Mouse (Mus musculus): ENCODE results near the gene Olfr649. TPM values are rescaled to one million over a fixed set of nuclear protein-coding genes. Genes with fewer than 3 reads are reported as not detected.

Olfr649 gene
- total RNA-seq (2021) = not detected

- no peak for DNase-seq (ENCODE audit: extremely low spot score in 1 of 2, low spot score in 1 of 2)
Observed at GRCm38 (mm10) chr7:104195885-104196284, at the start of gene Olfr649. Olfr649 (minus strand) TSS chr7:104195985.

GRCm38 (mm10) chr7:104244287-104245181 is 48.7 kb upstream of the Olfr649 start, which contains the start of gene Trim34a:
Trim34a (plus strand) TSS chr7:104244457.
- DNase-seq (ENCODE audit: extremely low spot score in 1 of 2, low spot score in 1 of 2) = peak in 1 of 2 experiments; percentile 3

DNA sequence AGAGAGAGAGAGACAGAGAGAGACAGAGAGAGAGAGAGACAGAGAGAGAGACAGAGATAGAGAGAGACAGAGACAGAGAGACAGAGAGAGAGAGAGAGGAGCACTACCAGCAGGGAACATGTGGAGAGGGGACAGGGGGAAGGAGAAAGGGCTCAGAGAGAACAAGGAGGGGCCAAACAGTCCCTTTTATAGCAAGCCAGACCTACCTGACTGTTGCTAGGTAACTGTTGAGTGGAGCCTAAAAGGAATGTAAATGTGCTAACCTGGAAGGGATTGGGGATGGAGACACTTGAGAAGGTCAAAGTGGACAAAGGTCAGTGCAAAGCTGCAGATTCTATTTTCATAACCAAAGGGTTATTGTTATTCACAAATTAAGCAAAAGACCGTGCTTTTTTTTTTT is 47.8 kb upstream of the Olfr649 start:
- no peak for DNase-seq (ENCODE audit: extremely low spot score in 1 of 2, low spot score in 1 of 2)

GRCm38 (mm10) chr7:104240857-104241256 is 45.1 kb upstream of the Olfr649 start:
- DNase-seq (ENCODE audit: extremely low spot score in 1 of 2, low spot score in 1 of 2) = no peak

GRCm38 (mm10) chr7:104231203-104231602 is 35.4 kb upstream of the Olfr649 start:
- DNase-seq (ENCODE audit: extremely low spot score in 1 of 2, low spot score in 1 of 2) = peak in 1 of 2 experiments; percentile 17

GRCm38 (mm10) chr7:104218701-104219569 is 23.1 kb upstream of the Olfr649 start, which contains the start of gene Trim6:
Trim6 (plus strand) TSS chr7:104218793.
- peak in 1 of 2 experiments; percentile 10 for DNase-seq (ENCODE audit: extremely low spot score in 1 of 2, low spot score in 1 of 2)

DNA sequence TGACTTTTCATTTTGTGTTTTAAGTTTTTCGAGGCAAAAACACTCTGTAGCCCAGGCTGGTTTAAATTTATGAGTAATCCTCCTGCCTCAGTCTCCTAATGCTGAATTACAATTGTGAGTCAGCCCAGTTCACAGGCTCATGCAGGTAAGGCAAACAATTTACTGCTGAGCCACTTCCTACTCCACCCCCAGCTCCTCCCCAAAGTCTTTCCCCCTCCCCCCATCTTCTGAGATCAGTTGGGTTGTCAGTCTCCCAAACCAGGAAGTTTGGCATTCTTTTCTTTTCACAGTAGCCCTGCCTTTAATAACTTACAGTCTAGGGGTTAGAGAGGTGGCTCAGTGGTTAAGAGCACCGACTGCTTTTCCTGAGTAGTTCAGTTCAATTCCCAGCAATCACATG is 22.1 kb upstream of the Olfr649 start:
- DNase-seq (ENCODE audit: extremely low spot score in 1 of 2, low spot score in 1 of 2) = no peak

GRCm38 (mm10) chr7:104216011-104216535 is 20.3 kb upstream of the Olfr649 start:
- no peak for DNase-seq (ENCODE audit: extremely low spot score in 1 of 2, low spot score in 1 of 2)

- DNase-seq (ENCODE audit: extremely low spot score in 1 of 2, low spot score in 1 of 2) = no peak
Observed at GRCm38 (mm10) chr7:104206197-104206596, 10.4 kb upstream of the Olfr649 start.

DNA sequence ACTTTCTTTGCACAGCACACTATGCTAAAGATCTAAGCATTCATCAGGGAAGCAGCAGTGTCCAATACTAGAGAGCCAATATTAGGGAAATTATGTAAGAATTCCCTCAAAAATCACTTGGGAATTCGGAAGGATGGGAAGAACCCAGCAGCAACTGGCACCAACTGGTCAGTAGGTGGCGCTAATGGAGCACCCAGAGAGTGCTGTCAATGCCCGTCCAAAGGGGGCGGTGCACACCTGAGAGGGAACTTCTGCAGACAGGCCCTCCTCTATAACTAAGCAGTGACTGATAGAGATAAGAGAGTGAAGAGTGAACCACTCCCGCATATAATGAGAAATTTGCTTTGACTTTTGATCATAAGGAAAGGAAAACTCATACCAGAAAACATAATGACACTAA is 4.0 kb upstream of the Olfr649 start:
- peak; percentile 13 to 65 for DNase-seq (ENCODE audit: extremely low spot score in 1 of 2, low spot score in 1 of 2)

GRCm38 (mm10) chr7:104191275-104191674 is 4.5 kb downstream of the Olfr649 start:
- no peak for DNase-seq (ENCODE audit: extremely low spot score in 1 of 2, low spot score in 1 of 2)

- no peak for DNase-seq (ENCODE audit: extremely low spot score in 1 of 2, low spot score in 1 of 2)
Observed at GRCm38 (mm10) chr7:104183292-104183691, 12.5 kb downstream of the Olfr649 start, which contains the start of gene Olfr648. Olfr648 (minus strand) TSS chr7:104183392.

- no peak for DNase-seq (ENCODE audit: extremely low spot score in 1 of 2, low spot score in 1 of 2)
Observed at GRCm38 (mm10) chr7:104179074-104179473, 16.7 kb downstream of the Olfr649 start.

DNA sequence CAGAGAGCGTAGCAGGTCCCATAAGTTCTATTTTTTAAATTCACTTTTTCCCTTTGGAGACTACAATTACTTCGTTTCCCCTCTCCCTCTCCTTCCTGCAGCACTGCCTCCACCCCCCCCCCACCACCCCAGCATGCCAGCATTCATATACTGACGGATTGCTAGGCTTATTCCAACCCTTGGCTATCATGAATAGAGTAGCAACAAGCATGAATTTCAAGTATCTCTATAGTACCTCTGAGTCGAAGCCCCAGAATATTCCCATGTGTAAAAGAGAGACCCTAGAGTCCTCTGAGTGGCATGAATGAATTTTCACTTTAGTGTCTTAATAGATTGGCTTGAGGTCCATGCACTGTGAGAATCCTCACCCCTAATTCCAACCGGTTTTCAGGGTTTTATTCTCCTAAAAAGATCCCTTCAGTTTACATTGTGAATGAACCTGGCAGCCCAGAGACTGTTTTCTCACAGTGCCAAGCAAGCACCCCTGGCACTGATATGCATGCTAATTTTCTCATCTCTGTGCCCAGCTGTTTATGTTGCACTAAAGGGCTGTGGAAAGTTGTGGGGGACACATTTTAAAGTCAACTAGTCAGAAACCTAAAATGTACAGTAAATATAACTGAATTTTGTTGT is 17.2 kb downstream of the Olfr649 start:
- no peak for DNase-seq (ENCODE audit: extremely low spot score in 1 of 2, low spot score in 1 of 2)

DNA sequence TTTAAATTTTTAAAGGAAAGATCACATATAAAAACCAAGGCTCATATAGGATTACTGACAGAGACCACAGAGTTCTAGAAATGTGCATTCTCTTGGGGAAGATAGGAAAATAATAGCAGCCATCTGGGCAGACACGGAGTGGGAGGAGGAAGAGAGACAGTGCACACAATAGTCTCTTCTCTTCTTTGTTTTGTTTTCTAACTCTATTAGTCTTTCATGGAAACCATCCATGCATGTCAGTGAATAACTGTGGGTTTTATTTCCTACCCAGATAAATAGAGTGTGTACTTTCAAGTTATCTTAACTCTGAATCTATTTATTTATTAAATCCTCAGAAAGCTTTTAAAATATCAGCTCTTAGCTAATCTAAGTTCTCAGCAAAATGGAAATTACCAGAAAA is 20.7 kb downstream of the Olfr649 start:
- no peak for DNase-seq (ENCODE audit: extremely low spot score in 1 of 2, low spot score in 1 of 2)

- no peak for DNase-seq (ENCODE audit: extremely low spot score in 1 of 2, low spot score in 1 of 2)
Observed at GRCm38 (mm10) chr7:104169634-104170204, 26.1 kb downstream of the Olfr649 start.

- DNase-seq (ENCODE audit: extremely low spot score in 1 of 2, low spot score in 1 of 2) = no peak
Observed at GRCm38 (mm10) chr7:104167105-104167504, 28.7 kb downstream of the Olfr649 start.

DNA sequence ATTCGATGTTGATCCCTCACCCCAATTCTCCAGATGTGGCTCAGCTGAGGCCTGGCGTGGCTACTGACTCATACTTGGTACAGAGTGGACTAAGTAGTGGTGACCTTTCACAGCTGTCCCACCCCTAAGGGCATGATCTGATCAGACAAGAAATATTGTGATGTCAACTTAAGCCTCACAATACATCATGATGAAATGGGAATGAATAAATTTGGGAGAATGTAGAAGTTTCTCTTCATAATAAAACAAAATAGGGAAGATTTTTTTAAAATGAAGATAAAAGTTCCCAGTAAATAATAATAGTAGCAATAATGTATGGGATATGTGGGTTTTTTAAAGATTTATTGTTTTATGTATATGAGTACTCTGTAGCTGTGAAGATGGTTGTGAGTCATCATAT is 45.3 kb downstream of the Olfr649 start, which contains the start of gene Ubqlnl:
TSS of gene Ubqlnl (minus strand) at position 101 of the 400 bp plus-strand sequence.
- no peak for DNase-seq (ENCODE audit: extremely low spot score in 1 of 2, low spot score in 1 of 2)

DNA sequence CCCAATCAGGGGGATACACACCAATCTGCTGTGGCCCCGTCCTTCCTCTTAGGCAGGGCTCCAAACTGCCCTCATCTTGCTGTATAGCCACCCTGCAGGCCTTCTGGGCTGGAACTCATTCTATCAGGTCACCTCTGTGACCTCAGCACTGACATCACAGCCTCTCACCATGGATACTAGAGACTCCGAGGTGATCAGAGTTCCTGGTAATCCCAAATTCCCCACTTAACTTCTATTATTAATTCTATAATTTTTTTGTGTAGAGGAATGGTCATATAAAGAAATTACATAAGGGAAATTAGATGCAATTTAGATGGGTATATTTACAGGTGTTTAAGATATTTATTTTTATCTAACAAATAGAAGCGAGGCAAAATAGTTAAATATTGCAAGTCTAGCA is 52.6 kb downstream of the Olfr649 start, which contains the start of gene Ubqln3:
TSS of gene Ubqln3 (minus strand) at position 101 of the 400 bp plus-strand sequence.
- no peak for DNase-seq (ENCODE audit: extremely low spot score in 1 of 2, low spot score in 1 of 2)
